Mouse (Mus musculus) stomach, postnatal 0 days (tissue): ENCODE data around the gene Rom1.

ENCODE experiments used
- CTCF ChIP-seq: IDR thresholded peaks from 2 replicates; pipeline ENCODE4 v1.5.1; 2016; ENCODE audit warnings: antibody characterized with exemption, low read depth, mild to moderate bottlenecking, moderate library complexity
- EP300 ChIP-seq: optimal IDR thresholded peaks from 2 replicates; pipeline ENCODE3; 2016; ENCODE audit warnings: antibody characterized with exemption

DNA sequence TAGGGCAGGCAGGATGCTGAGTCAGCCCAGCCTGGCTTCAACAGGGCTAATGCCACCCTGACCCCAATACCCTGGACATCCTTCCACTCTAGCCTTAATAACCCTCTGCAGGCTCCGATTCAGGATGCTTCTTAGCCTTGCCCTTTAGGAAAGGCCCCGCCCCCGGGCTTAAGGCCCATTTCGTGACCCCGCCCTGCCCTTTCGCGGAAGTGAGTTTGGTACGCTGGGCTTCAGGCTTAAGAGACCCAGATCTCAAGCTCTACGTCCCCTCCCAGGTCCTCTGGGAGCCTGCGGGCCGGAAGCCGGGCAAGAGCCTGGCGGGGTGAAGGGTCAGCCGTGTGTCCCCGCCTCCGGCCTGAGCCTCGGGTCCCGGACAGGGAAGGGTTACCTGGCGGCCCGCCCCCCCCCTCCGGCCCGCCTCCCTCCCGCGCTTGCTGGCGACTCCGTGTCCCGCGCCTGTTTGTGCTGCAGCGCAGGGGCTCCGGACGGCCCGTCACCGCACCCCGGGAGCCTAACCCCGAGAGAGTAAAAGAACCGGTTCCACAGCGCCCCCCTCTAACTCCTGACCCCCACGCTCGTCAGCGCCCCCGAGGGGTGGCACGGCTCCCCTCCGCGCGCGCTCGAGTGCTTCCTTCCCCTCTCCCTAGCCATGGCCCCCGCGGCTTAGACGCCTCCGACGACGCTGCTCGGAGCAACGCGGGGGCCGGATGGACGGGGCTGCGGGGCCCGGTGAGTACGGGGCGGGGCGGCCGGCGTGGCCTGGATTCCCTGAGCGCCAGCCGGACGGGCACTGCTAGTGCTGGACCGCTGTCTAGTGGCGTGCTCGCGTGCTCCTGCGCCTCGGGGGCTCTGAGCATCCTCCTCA is at the start of gene Rom1, which contains the start of gene Eml3:
- TF ChIP-seq EP300 (no peak), CTCF (peak; percentile 63)
